Mouse (Mus musculus) cerebellum, adult 11-12 months (tissue): ENCODE data around the gene Cabp7.

Source experiments
- DNase-seq: peaks from one replicate; pipeline ENCODE4 v3.0.0; 2022

Cabp7 gene

DNA sequence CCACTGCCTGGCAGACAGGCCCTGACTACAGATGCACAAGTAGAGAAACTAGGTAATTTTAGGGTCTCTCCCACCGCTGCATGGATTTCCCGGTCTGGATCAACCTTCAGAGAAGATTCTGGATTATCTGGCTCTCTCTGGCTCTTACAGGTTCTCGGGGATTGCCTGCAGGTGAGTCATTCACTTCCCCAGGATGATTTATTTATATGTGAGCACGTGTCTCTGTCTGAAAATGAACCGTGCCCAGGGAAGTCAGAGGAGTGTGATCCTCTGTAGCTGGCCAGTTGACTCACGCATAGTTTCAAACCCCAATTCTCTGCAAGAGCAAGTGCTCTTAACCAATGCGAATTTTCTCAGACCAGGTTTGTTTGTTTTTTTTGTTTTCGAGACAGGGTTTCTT lies 45.9 kb downstream of the Cabp7 start:
- no peak for DNase-seq

DNA sequence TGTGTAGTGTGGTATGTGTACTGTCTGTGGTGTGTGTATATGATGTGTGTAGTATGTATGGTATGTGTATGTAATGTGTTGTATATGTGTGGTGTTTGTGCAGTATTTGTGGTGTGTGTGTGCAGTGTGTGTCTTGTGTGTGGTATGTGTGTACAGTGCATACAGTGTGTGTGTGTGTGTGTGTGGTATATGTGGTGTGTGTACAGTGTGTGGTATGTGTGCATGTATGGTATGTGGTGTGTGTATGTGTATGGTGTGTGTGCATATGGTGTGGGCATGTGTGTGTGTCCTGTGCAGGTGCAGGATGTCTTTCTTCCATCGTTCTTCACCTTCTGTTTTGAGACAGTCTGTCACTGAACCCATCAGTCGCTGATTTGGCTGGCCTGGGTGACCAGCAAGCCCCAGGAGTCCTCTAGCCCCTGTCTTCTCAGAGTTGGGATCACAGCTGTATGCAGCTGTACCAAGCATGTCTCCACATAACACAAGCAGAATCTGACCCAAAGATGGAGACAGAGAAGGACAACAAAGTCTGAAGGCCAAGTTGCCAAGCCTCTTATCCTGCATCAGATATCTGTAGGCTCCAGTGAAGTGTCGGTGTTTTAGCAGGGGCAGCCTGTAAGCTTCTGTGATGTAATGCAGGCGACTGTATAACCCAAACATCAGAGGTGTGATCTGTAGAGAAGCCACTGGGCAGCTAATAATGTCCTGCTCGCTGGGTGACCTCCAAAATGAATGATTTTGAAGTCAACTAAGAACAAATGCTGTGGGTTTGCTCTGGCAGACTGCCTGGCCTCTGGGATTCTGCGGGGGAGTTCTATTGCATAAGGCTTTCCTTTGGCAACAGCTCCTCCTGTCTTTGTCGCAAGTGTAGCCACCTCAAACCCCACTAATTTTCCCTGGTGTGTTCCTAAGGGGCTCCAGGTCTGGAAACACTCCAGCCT lies 49.3 kb downstream of the Cabp7 start:
- DNase-seq = no peak

DNA sequence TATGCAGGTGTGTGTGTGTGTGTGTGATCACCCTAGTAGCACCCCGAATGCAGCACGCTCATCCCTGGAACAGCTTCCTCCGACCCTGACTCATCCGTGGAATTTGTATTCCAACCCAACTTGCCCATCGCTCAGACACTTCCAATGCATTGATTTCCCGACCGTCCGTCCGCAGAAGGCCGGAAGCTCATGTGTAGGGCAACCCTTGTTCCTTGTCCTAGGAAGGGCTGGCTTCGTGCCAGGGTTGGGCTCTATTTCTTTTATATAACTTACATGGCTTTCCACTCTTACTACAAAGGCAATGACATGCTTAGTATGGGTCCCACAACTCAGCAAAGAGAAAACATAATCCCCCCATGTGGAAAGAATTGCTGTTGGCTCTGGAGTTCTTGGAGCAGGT lies 54.4 kb downstream of the Cabp7 start:
- DNase-seq = no peak

DNA sequence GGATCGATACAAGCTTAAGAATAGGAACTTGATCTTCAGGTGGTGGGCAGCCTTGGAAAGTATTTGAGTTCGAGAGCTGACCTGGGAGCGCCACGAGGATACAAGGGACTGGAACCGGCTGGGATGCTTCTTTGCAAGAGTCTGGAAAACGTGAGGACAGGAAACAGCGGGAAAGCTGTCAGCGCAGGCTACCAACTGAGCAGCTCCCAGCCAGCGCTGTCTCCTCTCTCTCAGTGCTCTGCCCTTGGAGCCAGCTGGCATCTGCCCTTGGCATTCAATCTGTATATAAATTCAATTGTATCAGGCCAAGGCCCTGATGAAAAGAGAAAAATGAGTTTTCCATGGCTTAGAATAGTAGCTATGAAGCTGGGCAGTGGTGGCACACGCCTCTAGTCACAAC lies 55.4 kb downstream of the Cabp7 start:
- DNase-seq = no peak

- DNase-seq = no peak
Measured at GRCm38 (mm10) chr11:4690353-4690752, 56.2 kb downstream of the Cabp7 start.

DNA sequence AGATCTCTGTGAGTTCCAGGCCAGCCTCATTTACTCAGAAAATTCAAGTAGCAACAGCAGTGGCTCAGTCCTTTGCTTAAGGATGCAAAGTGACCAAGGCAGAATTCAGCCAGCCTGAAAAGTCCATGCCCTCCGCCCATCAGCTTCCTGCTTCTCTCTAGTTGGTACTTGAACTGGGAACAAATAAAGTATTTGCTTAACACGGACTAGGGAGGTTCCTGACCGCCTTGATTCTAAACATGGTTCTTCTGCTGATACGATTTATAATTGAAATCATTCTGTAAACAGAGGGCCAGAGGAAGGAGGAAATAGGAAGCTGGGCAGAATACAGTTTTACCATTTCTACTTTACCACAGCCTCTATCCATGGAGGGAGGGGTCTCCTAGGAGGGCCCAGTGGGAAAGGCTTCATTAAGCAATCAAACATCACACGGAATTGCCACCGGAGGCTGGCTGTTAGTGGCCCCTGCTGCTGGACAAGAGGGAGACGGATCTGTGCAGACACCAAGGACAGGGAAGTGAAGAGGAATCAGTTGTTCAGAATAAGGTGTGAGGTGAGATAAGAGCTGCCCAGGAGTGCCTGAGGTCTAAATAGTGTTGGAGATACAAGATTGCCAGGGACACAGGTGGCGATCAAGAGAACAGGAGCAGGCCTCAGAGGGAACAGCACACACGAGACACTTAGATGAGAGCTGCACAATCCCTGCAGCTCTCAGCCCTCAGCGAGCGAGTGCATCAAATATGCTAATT lies 57.8 kb downstream of the Cabp7 start:
- DNase-seq = no peak

DNA sequence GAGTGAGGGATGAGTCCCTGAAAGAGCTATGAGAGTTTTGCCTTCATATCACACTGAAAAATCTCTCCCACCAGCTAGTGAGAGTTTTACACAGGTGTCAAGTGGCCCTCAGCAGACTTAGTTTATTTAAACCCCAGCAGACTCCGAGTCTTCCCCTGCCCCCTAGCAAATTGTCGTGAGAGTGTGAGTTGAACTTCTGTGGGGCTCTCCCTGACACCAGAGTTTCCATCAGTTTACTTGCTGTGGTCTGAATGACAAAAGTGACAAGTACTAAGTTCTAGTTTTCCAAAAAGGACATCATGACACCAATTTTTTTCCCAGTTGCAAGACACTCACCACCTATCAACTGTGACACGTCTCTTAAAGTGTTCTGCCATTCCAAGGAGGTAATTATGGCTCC lies 58.7 kb downstream of the Cabp7 start:
- no peak for DNase-seq

DNA sequence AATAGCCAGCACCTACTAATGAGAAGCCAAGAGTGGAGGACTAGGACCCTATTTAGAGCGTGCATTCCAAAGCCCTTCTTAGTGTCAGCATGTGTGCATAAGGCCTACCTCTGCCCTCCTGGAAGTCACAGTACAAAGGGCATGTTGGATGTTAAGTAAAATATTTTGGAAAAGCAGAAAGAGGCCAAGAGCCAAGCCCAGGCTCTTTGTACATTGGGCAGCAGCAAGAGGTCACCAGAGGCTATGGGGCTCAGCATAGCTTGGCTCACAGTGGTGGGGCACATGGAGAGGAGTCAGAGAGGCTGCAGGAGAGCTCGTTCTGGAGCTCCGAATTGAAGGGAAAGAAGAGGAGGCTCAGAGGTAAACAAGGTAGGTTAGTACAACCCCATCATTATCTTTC lies 59.6 kb downstream of the Cabp7 start:
- DNase-seq = no peak
